Mouse (Mus musculus) ES-Bruce4 (cell line): ENCODE measurements around the gene Washc4. TPM values are rescaled to one million over a fixed set of nuclear protein-coding genes. Genes with fewer than 3 reads are reported as not detected.

Experiments
- H3K27ac ChIP-seq: 2 replicates; pipeline ENCODE4 v1.5.1; 2012; ENCODE audit warnings: low read length, inconsistent platforms; ENCODE audit not compliant: insufficient read depth
- H3K27me3 ChIP-seq: 2 replicates; pipeline ENCODE4 v1.6.1; 2012; ENCODE audit warnings: mild to moderate bottlenecking, low read length, inconsistent platforms; ENCODE audit not compliant: control insufficient read depth, poor library complexity, insufficient read depth, severe bottlenecking
- H3K36me3 ChIP-seq: 2 replicates; pipeline ENCODE4 v1.6.1; 2012; ENCODE audit warnings: inconsistent platforms, mild to moderate bottlenecking, low read length, moderate library complexity; ENCODE audit not compliant: control insufficient read depth, poor library complexity, insufficient read depth, severe bottlenecking
- H3K4me1 ChIP-seq: one replicate; pipeline ENCODE4 v1.8.1; 2011; ENCODE audit warnings: low read length; ENCODE audit not compliant: control insufficient read depth, insufficient read depth
- H3K4me3 ChIP-seq: 2 replicates; pipeline ENCODE4 v1.5.1; 2011; ENCODE audit warnings: low read depth, mild to moderate bottlenecking, low read length
- H3K9ac ChIP-seq: 2 replicates; pipeline ENCODE4 v1.6.1; 2012; ENCODE audit warnings: low read depth, mild to moderate bottlenecking, inconsistent platforms; ENCODE audit not compliant: poor library complexity, severe bottlenecking
- H3K9me3 ChIP-seq: replicated peaks from 2 replicates; pipeline ENCODE4 v1.6.1; 2012; ENCODE audit warnings: mild to moderate bottlenecking, low read length, inconsistent platforms; ENCODE audit not compliant: control insufficient read depth, poor library complexity, insufficient read depth, severe bottlenecking
- CTCF ChIP-seq: IDR thresholded peaks from one replicate; pipeline ENCODE4 v1.8.1; 2011; ENCODE audit warnings: low read depth, low read length
- EP300 ChIP-seq: IDR thresholded peaks from 2 replicates; pipeline ENCODE4 v1.6.1; 2011; ENCODE audit warnings: low read depth, low read length; ENCODE audit not compliant: insufficient read depth
- POLR2A ChIP-seq: IDR thresholded peaks from one replicate; pipeline ENCODE4 v1.8.1; 2011; ENCODE audit warnings: low read length; ENCODE audit not compliant: insufficient read depth
- polyA plus RNA-seq: library from polyadenylated mRNA; stranded (reverse); fragments of >200 nt; gene quantifications from 2 replicates; pipeline ENCODE4 v1.2.4, GENCODE M21; 2011; ENCODE audit warnings: low read depth; ENCODE audit not compliant: missing spikeins, insufficient read depth, insufficient read length

The Washc4 gene
- polyA plus RNA-seq, 1 experiment: 92.1 TPM

- Histone ChIP-seq H3K9me3 (no peaks in the 10 kb centered on the region), H3K9ac (no peak overlapping the region), H3K36me3 (peaks cover 7% of the 10 kb centered on the region; the same call in 1 of the 2 replicates), H3K27me3 (no peaks in the 10 kb centered on the region), H3K27ac (no peak overlapping the region), H3K4me3 (no peak overlapping the region), H3K4me1 (no peaks in the 10 kb centered on the region)
- TF ChIP-seq CTCF (no peak), POLR2A (no peak), EP300 (no peak)
Observed at GRCm38 (mm10) chr10:83608596-83608995, 65.0 kb downstream of the Washc4 start.

- no peaks in the 10 kb centered on the region for H3K9me3 ChIP-seq
- no peak overlapping the region for H3K4me3 ChIP-seq
- H3K27me3 ChIP-seq: no peaks in the 10 kb centered on the region
- H3K36me3 ChIP-seq: peaks cover 5% of the 10 kb centered on the region; the same call in 1 of the 2 replicates
- H3K4me1 ChIP-seq: no peaks in the 10 kb centered on the region
- H3K9ac ChIP-seq: no peak overlapping the region
- TF ChIP-seq EP300: no peak
- no peak for TF ChIP-seq CTCF
- TF ChIP-seq POLR2A: no peak
- no peak overlapping the region for H3K27ac ChIP-seq
Observed at GRCm38 (mm10) chr10:83610518-83610917, 67.0 kb downstream of the Washc4 start.

DNA sequence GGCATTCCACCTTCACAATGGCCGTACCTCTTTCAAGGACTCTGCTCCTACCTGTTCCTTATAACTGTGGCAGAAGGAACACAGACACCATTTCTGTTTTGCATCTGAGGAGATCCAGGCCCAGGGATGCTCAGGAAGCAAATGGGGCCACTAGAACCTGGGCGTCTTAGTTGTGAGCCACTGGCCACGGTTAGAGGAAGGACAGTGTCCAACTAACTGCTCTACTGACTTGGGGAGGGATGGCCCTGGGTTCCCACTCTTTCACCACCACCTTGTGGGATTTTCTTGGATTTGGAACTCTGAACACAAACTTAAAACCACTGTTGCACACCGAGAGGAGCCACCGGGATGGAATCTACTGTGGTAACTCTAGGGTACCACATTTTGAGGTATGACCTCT, 68.3 kb downstream of the Washc4 start:
- H3K9ac ChIP-seq: no peak overlapping the region
- no peak overlapping the region for H3K27ac ChIP-seq
- no peak for TF ChIP-seq CTCF
- TF ChIP-seq POLR2A: no peak
- TF ChIP-seq EP300: no peak
- H3K4me3 ChIP-seq: no peak overlapping the region
- H3K9me3 ChIP-seq: no peaks in the 10 kb centered on the region
- H3K36me3 ChIP-seq: 0 out of 2 replicates have a peak, but pooled peaks cover 5% of the 10 kb centered on the region
- no peaks in the 10 kb centered on the region for H3K27me3 ChIP-seq
- H3K4me1 ChIP-seq: no peaks in the 10 kb centered on the region

DNA sequence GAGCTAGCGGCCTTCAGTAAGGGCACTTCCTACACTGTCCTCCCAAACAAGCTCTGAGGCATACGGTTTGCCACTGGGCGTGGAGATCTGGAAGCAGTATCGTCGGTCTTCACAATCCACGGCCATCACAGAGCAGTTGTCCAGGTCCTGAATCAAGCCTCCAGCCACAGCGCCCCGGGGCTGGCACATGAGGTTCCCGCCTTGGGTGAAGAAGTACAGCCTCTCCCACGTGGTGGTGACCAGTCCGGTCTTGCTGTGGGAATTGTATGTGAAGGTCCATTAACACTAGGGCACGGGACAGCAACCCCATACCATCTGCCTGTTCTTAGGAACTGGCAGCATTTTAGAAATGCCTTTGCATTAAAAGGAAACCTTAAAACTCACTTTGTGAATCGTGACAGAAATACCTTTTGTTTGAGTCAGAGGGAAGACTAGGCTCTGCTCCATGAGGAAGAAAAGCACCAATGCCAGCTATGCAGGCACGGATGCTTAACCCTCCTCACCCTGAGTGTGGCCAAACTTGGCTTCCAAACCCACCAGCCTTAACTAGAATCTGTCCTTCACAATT, 69.2 kb downstream of the Washc4 start:
- H3K9me3 ChIP-seq: no peaks in the 10 kb centered on the region
- H3K4me1 ChIP-seq: no peaks in the 10 kb centered on the region
- H3K27ac ChIP-seq: no peak overlapping the region
- no peaks in the 10 kb centered on the region for H3K36me3 ChIP-seq
- no peak overlapping the region for H3K4me3 ChIP-seq
- no peak for TF ChIP-seq EP300
- no peak for TF ChIP-seq POLR2A
- TF ChIP-seq CTCF: no peak
- no peak overlapping the region for H3K9ac ChIP-seq
- no peaks in the 10 kb centered on the region for H3K27me3 ChIP-seq

DNA sequence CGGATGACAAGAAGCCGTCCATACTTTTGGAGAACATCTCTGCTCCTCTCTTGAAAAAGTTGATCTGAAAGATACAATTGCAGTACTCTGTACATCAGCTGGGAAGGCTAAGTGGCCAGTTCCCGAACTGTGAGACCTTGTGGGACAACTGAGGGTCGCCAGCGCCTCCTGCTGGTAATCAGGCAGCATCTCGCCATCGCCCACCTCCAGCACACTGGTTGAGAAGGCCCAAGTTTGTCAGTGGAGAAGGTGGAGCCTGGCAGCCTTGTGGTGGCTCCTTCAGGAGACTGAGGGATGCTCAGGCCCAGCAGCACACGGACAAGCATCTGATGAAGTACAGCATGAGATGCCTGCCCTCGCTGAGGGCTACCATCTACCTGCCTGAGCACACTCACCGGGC, 73.8 kb downstream of the Washc4 start:
- Histone ChIP-seq H3K9ac (no peak overlapping the region), H3K27me3 (no peaks in the 10 kb centered on the region), H3K36me3 (no peaks in the 10 kb centered on the region), H3K4me1 (no peaks in the 10 kb centered on the region), H3K4me3 (no peak overlapping the region), H3K9me3 (no peaks in the 10 kb centered on the region), H3K27ac (no peak overlapping the region)
- TF ChIP-seq POLR2A (no peak), CTCF (peak; percentile 88), EP300 (no peak)

DNA sequence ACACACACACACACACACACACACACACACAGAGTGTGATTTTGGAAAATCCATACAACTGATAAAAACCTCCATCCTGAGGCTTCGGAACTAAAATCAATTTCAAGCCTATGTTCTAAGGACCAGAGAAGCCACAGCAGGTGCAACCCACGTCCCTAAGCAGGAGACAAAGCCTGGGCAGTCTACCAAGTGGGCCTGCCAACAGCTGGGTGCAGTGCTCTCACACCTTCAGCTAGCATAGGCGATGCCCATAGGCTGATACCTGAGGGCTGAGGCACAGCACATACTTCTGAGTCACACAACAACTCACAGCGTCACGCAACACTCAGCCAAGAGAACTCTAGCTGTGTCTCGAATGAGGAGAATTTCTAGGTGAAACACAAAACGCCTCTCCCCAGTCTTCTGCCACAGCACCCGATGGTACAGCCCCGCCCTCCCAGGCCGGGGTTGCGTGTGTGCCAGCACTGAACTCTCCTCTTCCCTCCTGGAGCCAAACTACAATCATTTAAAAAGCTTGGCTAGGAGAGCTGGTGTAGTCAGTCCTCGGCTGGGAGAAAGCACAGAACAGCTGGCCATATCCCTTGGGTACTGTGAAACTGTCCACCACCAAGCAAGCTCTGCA, 75.4 kb downstream of the Washc4 start:
- Histone ChIP-seq H3K4me3 (no peak overlapping the region), H3K9ac (no peak overlapping the region), H3K4me1 (no peaks in the 10 kb centered on the region), H3K27me3 (no peaks in the 10 kb centered on the region), H3K9me3 (no peaks in the 10 kb centered on the region), H3K27ac (no peak overlapping the region), H3K36me3 (no peaks in the 10 kb centered on the region)
- TF ChIP-seq POLR2A: no peak
- TF ChIP-seq EP300: no peak
- TF ChIP-seq CTCF: no peak
